12 mouse cellular contexts compared by ENCODE assay signal in genomic region chr5:33694461-33694847, GRCm38 (mm10). TPM values are rescaled to one million over a fixed set of nuclear protein-coding genes. Genes with fewer than 3 reads are reported as not detected.
DNase-seq lines count a peak whose midpoint lies in the region; ATAC-seq lines count a peak whose summit lies in the region.
"Had no signal": no experiment of that assay in that cellular context is flagged by ENCODE, and none has a peak within 500 bp of the region (broad histone marks: within the 10 kb centered on the region; RNA-seq: fewer than 3 reads in every experiment).

No protein-coding gene starts in this region.

- DNase-seq in hindbrain, embryonic 10.5 days (ENCODE audit: low spot score) = no peak
- DNase-seq in hindbrain, embryonic 14.5 days (ENCODE audit: low spot score) = no peak
- DNase-seq in urinary bladder, adult 2 months (ENCODE audit: low spot score) = peak; percentile 32
- no peak for DNase-seq in urinary bladder, postnatal 10 days (ENCODE audit: low spot score)
- no peak for DNase-seq in adrenal gland, postnatal 4 days (ENCODE audit: low spot score in 2 of 2)
- DNase-seq in cerebellum, postnatal 36 days = no peak
- no peak for DNase-seq in heart, adult 11 months
- DNase-seq: adrenal gland, postnatal 25 days; cerebellum, adult 9-10 months had no signal

- peaks cover 97% of the 10 kb centered on the region for H3K27me3 ChIP-seq in hindbrain, embryonic 10.5 days (ENCODE audit: insufficient read depth, poor library complexity, severe bottlenecking)
- peaks cover 45% of the 10 kb centered on the region for H3K27me3 ChIP-seq in hindbrain, embryonic 14.5 days (ENCODE audit: control insufficient read depth, insufficient read depth, low read length)
- peaks cover 59% of the 10 kb centered on the region for H3K27me3 ChIP-seq in liver, embryonic 15.5 days
- H3K27me3 ChIP-seq: Patski had no signal

- no peaks in the 10 kb centered on the region for H3K9me3 ChIP-seq in hindbrain, embryonic 10.5 days
- no peaks in the 10 kb centered on the region for H3K9me3 ChIP-seq in hindbrain, embryonic 14.5 days (ENCODE audit: control insufficient read depth, low read length)
- no peaks in the 10 kb centered on the region for H3K9me3 ChIP-seq in liver, embryonic 15.5 days (replicated peaks)

- WGBS in hindbrain, embryonic 10.5 days = 32% methylated on average over 9 of the region's 9 CpGs
- WGBS in hindbrain, embryonic 14.5 days = 42% methylated on average over 9 of the region's 9 CpGs
- 72% methylated on average over 9 of the region's 9 CpGs for WGBS in liver, embryonic 15.5 days (ENCODE audit: insufficient replicate concordance)

- H3K4me2 ChIP-seq in hindbrain, embryonic 14.5 days (replicated peaks) = no peak overlapping the region
- H3K4me2 ChIP-seq in liver, embryonic 15.5 days = 0 out of 2 replicates have a peak overlapping the region, but pooled peaks have one; percentile 66

- no peak for ATAC-seq in hindbrain, embryonic 14.5 days (ENCODE audit: low FRiP score)
- ATAC-seq in liver, embryonic 15.5 days (ENCODE audit: insufficient read depth) = peak; percentile 25; the same call in 1 of the 2 replicates
- ATAC-seq: Patski had no signal

- peak overlapping the region; percentile 95 for H3K27ac ChIP-seq in hindbrain, embryonic 10.5 days
- H3K27ac ChIP-seq in hindbrain, embryonic 14.5 days = no peak overlapping the region; the same call in 1 of the 2 replicates
- H3K27ac ChIP-seq in liver, embryonic 15.5 days (replicated peaks) = no peak overlapping the region
- H3K27ac ChIP-seq: macrophage had no signal

- H3K36me3 ChIP-seq in hindbrain, embryonic 10.5 days = no peaks in the 10 kb centered on the region
- no peaks in the 10 kb centered on the region for H3K36me3 ChIP-seq in hindbrain, embryonic 14.5 days (replicated peaks; ENCODE audit: control insufficient read depth, insufficient read depth)
- H3K36me3 ChIP-seq in liver, embryonic 15.5 days (replicated peaks) = no peaks in the 10 kb centered on the region

- peaks cover 92% of the 10 kb centered on the region for H3K4me1 ChIP-seq in hindbrain, embryonic 10.5 days (replicated peaks)
- peaks cover 45% of the 10 kb centered on the region for H3K4me1 ChIP-seq in hindbrain, embryonic 14.5 days (replicated peaks; ENCODE audit: control insufficient read depth, insufficient read depth, low read length)
- peaks cover 26% of the 10 kb centered on the region for H3K4me1 ChIP-seq in liver, embryonic 15.5 days (replicated peaks)

- peak overlapping the region; percentile 54 for H3K4me3 ChIP-seq in hindbrain, embryonic 10.5 days
- no peak overlapping the region for H3K4me3 ChIP-seq in hindbrain, embryonic 14.5 days (replicated peaks; ENCODE audit: low read length)
- no peak overlapping the region for H3K4me3 ChIP-seq in liver, embryonic 15.5 days (replicated peaks)

- H3K9ac ChIP-seq in hindbrain, embryonic 14.5 days = no peak overlapping the region
- H3K9ac ChIP-seq in liver, embryonic 15.5 days = no peak overlapping the region

RNA-seq across cellular contexts. Expression of gene Fgfr3, which starts 27.0 kb away (rescaled TPM):
- 80.5 and 84.6 TPM in 2 replicates for polyA plus RNA-seq in hindbrain, embryonic 10.5 days (2016; fragmentation: Nextera tagmentation; extraction: Ambion mirVana)
- 46.5 and 47.2 TPM in 2 replicates for polyA plus RNA-seq in hindbrain, embryonic 14.5 days (2014; fragmentation: Nextera tagmentation; extraction: Ambion mirVana)
- polyA plus RNA-seq in urinary bladder, adult 2 months (2012; rRNA removed) = 62.9 and 69.6 TPM in 2 replicates
- 2.7 and 3.0 TPM in 2 replicates for polyA plus RNA-seq in liver, embryonic 15.5 days (2015; fragmentation: Nextera tagmentation; extraction: Ambion mirVana)
- total RNA-seq in adrenal gland, postnatal 4 days (2021) = 10 to 100 TPM in 1 of 2 experiments, 1 to 10 TPM in 1; 5.2 to 13.7 TPM
- polyA plus RNA-seq: macrophage had no signal

RNA-seq across cellular contexts. Expression of gene Tmem129, which starts 36.2 kb away (rescaled TPM):
- 37.1 and 40.9 TPM in 2 replicates for polyA plus RNA-seq in hindbrain, embryonic 10.5 days (2016; fragmentation: Nextera tagmentation; extraction: Ambion mirVana)
- 27.5 and 28.8 TPM in 2 replicates for polyA plus RNA-seq in hindbrain, embryonic 14.5 days (2014; fragmentation: Nextera tagmentation; extraction: Ambion mirVana)
- polyA plus RNA-seq in urinary bladder, adult 2 months (2012; rRNA removed) = 30.9 and 39.0 TPM in 2 replicates
- 20.6 and 23.1 TPM in 2 replicates for polyA plus RNA-seq in liver, embryonic 15.5 days (2015; fragmentation: Nextera tagmentation; extraction: Ambion mirVana)
- 10 to 100 TPM; 20.2 to 21.8 TPM for total RNA-seq in adrenal gland, postnatal 4 days (2021)

RNA-seq across cellular contexts. Expression of gene Tacc3, which starts 36.5 kb away (rescaled TPM):
- 259 and 305 TPM in 2 replicates for polyA plus RNA-seq in hindbrain, embryonic 10.5 days (2016; fragmentation: Nextera tagmentation; extraction: Ambion mirVana)
- 32.3 and 41.0 TPM in 2 replicates for polyA plus RNA-seq in hindbrain, embryonic 14.5 days (2014; fragmentation: Nextera tagmentation; extraction: Ambion mirVana)
- 6.6 and 6.9 TPM in 2 replicates for polyA plus RNA-seq in urinary bladder, adult 2 months (2012; rRNA removed)
- 134 and 140 TPM in 2 replicates for polyA plus RNA-seq in liver, embryonic 15.5 days (2015; fragmentation: Nextera tagmentation; extraction: Ambion mirVana)
- 10 to 100 TPM; 47.4 to 49.1 TPM for total RNA-seq in adrenal gland, postnatal 4 days (2021)

RNA-seq across cellular contexts. Expression of gene Slbp, which starts 42.1 kb away (rescaled TPM):
- polyA plus RNA-seq in hindbrain, embryonic 10.5 days (2016; fragmentation: Nextera tagmentation; extraction: Ambion mirVana) = 255 and 317 TPM in 2 replicates
- polyA plus RNA-seq in hindbrain, embryonic 14.5 days (2014; fragmentation: Nextera tagmentation; extraction: Ambion mirVana) = 115 and 125 TPM in 2 replicates
- 24.1 and 28.1 TPM in 2 replicates for polyA plus RNA-seq in urinary bladder, adult 2 months (2012; rRNA removed)
- 246 and 270 TPM in 2 replicates for polyA plus RNA-seq in liver, embryonic 15.5 days (2015; fragmentation: Nextera tagmentation; extraction: Ambion mirVana)
- 10 to 100 TPM; 65.7 to 71.6 TPM for total RNA-seq in adrenal gland, postnatal 4 days (2021)

Comparison
In these comparisons a context has a peak if more than half of its experiments do, and no peak if none do; other contexts are left out.
1. RNA of gene Fgfr3, which starts 27.0 kb away (polyA plus RNA-seq): 80.5 to 84.6 TPM in hindbrain, embryonic 10.5 days, 62.9 to 69.6 TPM in urinary bladder, adult 2 months and 46.5 to 47.2 TPM in hindbrain, embryonic 14.5 days; 2.7 to 3.0 TPM in liver, embryonic 15.5 days; every median in the first group is over 10 times any median in the second.